Mouse (Mus musculus): ENCODE measurements around the gene Tcaf2.

Tcaf2 gene

GRCm38 (mm10) chr6:42644912-42645549, at the start of gene Tcaf2:
TSS of gene Tcaf2 (minus strand) at chr6:42645254.
- DNase-seq: peak; percentile 37

- DNase-seq: no peak
Observed at GRCm38 (mm10) chr6:42692517-42693190, 47.6 kb upstream of the Tcaf2 start.

GRCm38 (mm10) chr6:42692154-42692516, 47.1 kb upstream of the Tcaf2 start:
- no peak for DNase-seq

GRCm38 (mm10) chr6:42689761-42690160, 44.7 kb upstream of the Tcaf2 start:
- DNase-seq: no peak

GRCm38 (mm10) chr6:42687907-42688306, 42.9 kb upstream of the Tcaf2 start:
- no peak for DNase-seq

GRCm38 (mm10) chr6:42680077-42680476, 35.0 kb upstream of the Tcaf2 start:
- no peak for DNase-seq

GRCm38 (mm10) chr6:42676011-42676410, 31.0 kb upstream of the Tcaf2 start:
- DNase-seq: no peak

- no peak for DNase-seq
Observed at GRCm38 (mm10) chr6:42671767-42672166, 26.7 kb upstream of the Tcaf2 start.

GRCm38 (mm10) chr6:42667722-42668121, 22.7 kb upstream of the Tcaf2 start:
- DNase-seq: no peak

- DNase-seq: no peak
Observed at GRCm38 (mm10) chr6:42661739-42662138, 16.7 kb upstream of the Tcaf2 start.

- no peak for DNase-seq
Observed at GRCm38 (mm10) chr6:42634393-42634792, 10.7 kb downstream of the Tcaf2 start.

GRCm38 (mm10) chr6:42631395-42631794, 13.7 kb downstream of the Tcaf2 start:
- DNase-seq: no peak

- no peak for DNase-seq
Observed at GRCm38 (mm10) chr6:42616904-42617303, 28.1 kb downstream of the Tcaf2 start.

- DNase-seq: no peak
Observed at GRCm38 (mm10) chr6:42612218-42612617, 32.8 kb downstream of the Tcaf2 start.

GRCm38 (mm10) chr6:42610954-42611522, 34.0 kb downstream of the Tcaf2 start:
- DNase-seq: no peak

- DNase-seq: no peak
Observed at GRCm38 (mm10) chr6:42597592-42597991, 47.5 kb downstream of the Tcaf2 start, which contains the start of gene Tcaf3. TSS of gene Tcaf3 (minus strand) at chr6:42597692.

GRCm38 (mm10) chr6:42593138-42593882, 51.7 kb downstream of the Tcaf2 start:
- no peak for DNase-seq

- DNase-seq: no peak
Observed at GRCm38 (mm10) chr6:42586569-42586968, 58.5 kb downstream of the Tcaf2 start.

GRCm38 (mm10) chr6:42583488-42583872, 61.6 kb downstream of the Tcaf2 start:
- DNase-seq: peak; percentile 57

- no peak for DNase-seq
Observed at GRCm38 (mm10) chr6:42582741-42583487, 62.1 kb downstream of the Tcaf2 start.

- DNase-seq: no peak
Observed at GRCm38 (mm10) chr6:42578678-42579077, 66.4 kb downstream of the Tcaf2 start.

- no peak for DNase-seq
Observed at GRCm38 (mm10) chr6:42577433-42577832, 67.6 kb downstream of the Tcaf2 start.
